ENCODE assay signal across 26 mouse cellular contexts in the genomic region with DNA sequence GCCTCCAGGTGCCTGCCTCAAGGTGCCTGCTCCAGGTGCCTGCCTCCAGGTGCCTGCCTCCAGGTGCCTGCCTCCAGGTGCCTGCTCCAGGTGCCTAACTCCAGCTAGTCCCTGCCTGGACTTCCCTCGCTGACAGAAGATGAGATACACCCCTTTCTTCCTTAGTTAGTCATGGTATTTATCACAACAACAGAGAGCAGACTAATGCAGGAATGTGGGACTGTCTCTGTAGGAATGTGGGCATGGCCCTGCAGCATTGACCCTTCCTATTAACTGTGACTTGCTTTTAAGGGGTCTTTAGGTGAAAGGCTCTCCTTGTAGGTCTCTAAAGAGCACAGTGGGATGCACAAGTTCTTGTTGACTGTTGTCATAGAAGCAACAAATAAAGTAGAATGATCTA.
A peak's percentile ranks its signal among the peaks of the same experiment; 100 is the strongest.
DNase-seq lines count a peak whose midpoint lies in the region; ATAC-seq lines count a peak whose summit lies in the region.
"Had no signal": no experiment of that assay in that cellular context is flagged by ENCODE, and none has a peak within 500 bp of the region (broad histone marks: within the 10 kb centered on the region; RNA-seq: fewer than 3 reads in every experiment).

No protein-coding gene starts in this region.

- peak overlapping the region; percentile 36; the same call in 1 of the 2 replicates for H3K27ac ChIP-seq in heart, embryonic 10.5 days
- no peak overlapping the region for H3K27ac ChIP-seq in heart, embryonic 11.5 days (ENCODE audit: low read depth, low read length)
- H3K27ac ChIP-seq: embryonic facial prominence, embryonic 13.5 days; gastrocnemius, adult 2 months; hindbrain, embryonic 14.5 days; hindbrain, postnatal 0 days had no signal

- no peak for ATAC-seq in heart, embryonic 11.5 days (replicated peaks; ENCODE audit: insufficient number of reproducible peaks, low FRiP score, low TSS enrichment)
- ATAC-seq: forebrain, embryonic 14.5 days; forebrain, postnatal 0 days; hindbrain, postnatal 0 days; inflammation-experienced regulatory T-cells, adult 6 months; intestine, postnatal 0 days had no signal

- no peak overlapping the region for H3K9ac ChIP-seq in heart, embryonic 11.5 days (ENCODE audit: low read depth, low read length)
- H3K9ac ChIP-seq: embryonic facial prominence, embryonic 13.5 days; forebrain, postnatal 0 days; heart, embryonic 13.5 days; hindbrain, embryonic 14.5 days had no signal

- no peak for DNase-seq in heart, embryonic 10.5 days (ENCODE audit: low spot score)
- peak; percentile 59 for DNase-seq in Muller cell, postnatal 12 days (ENCODE audit: inconsistent ontology term)
- peak; percentile 26 for DNase-seq in mesoderm, embryonic 11.5 days (ENCODE audit: low read depth, low spot score)
- no peak for DNase-seq in adrenal gland, postnatal 36 days
- DNase-seq in spleen, postnatal 14 days (ENCODE audit: low spot score in 2 of 2): no peak
- DNase-seq: adrenal gland, postnatal 10 days; cerebellum, adult 11 months; cerebellum, adult 9-10 months; cerebellum, postnatal 14 days; gastrocnemius, adult 2 months; gastrocnemius, postnatal 14 days; heart, adult 11 months; heart, postnatal 14 days; heart, postnatal 4 days; kidney, adult 2 months had no signal

- no peaks in the 10 kb centered on the region for H3K9me3 ChIP-seq in heart, embryonic 10.5 days
- H3K9me3 ChIP-seq in heart, embryonic 11.5 days (replicated peaks; ENCODE audit: control insufficient read depth, low read length): no peaks in the 10 kb centered on the region
- H3K9me3 ChIP-seq: embryonic facial prominence, embryonic 13.5 days; G1E; heart, embryonic 13.5 days had no signal

- H3K27me3 ChIP-seq in heart, embryonic 10.5 days (ENCODE audit: insufficient read depth, poor library complexity, severe bottlenecking): no peaks in the 10 kb centered on the region
- H3K27me3 ChIP-seq in heart, embryonic 11.5 days (ENCODE audit: control insufficient read depth, insufficient read depth, low read length): no peaks in the 10 kb centered on the region
- H3K27me3 ChIP-seq: embryonic facial prominence, embryonic 13.5 days; heart, embryonic 13.5 days had no signal

- WGBS in heart, embryonic 10.5 days: 46% methylated on average over 1 of the region's 1 CpGs
- 48% methylated on average over 1 of the region's 1 CpGs for WGBS in heart, embryonic 11.5 days (ENCODE audit: insufficient replicate concordance)

- H3K4me2 ChIP-seq in heart, embryonic 11.5 days: no peak overlapping the region
- H3K4me2 ChIP-seq: embryonic facial prominence, embryonic 13.5 days; heart, embryonic 13.5 days; hindbrain, embryonic 14.5 days had no signal

- H3K4me3 ChIP-seq in heart, embryonic 10.5 days: no peak overlapping the region
- H3K4me3 ChIP-seq in heart, embryonic 11.5 days (ENCODE audit: low read depth, low read length): no peak overlapping the region
- H3K4me3 ChIP-seq: embryonic facial prominence, embryonic 13.5 days; erythroblast, embryonic 14.5 days; gastrocnemius, adult 2 months; heart, embryonic 13.5 days had no signal

- 0 out of 2 replicates have a peak, but pooled peaks cover 2% of the 10 kb centered on the region for H3K36me3 ChIP-seq in heart, embryonic 10.5 days
- H3K36me3 ChIP-seq in heart, embryonic 11.5 days (ENCODE audit: control insufficient read depth, insufficient read depth, low read length): no peaks in the 10 kb centered on the region
- H3K36me3 ChIP-seq: embryonic facial prominence, embryonic 13.5 days; G1E; heart, embryonic 13.5 days had no signal

- H3K4me1 ChIP-seq in heart, embryonic 10.5 days: peaks cover 5% of the 10 kb centered on the region; the same call in 1 of the 2 replicates
- H3K4me1 ChIP-seq in heart, embryonic 11.5 days (ENCODE audit: control insufficient read depth, insufficient read depth, low read length): peaks cover 3% of the 10 kb centered on the region; the same call in 1 of the 2 replicates

Comparison
In these comparisons a context has a peak if more than half of its experiments do, and no peak if none do; other contexts are left out.
1. DNase-seq: peak in Muller cell, postnatal 12 days (single experiment) and mesoderm, embryonic 11.5 days (single experiment); none in heart, embryonic 10.5 days (single experiment), adrenal gland, postnatal 36 days (0 of 2) and spleen, postnatal 14 days (0 of 2).